ENCODE assay signal across 8 mouse cellular contexts in genomic region chr3:51225226-51225750, GRCm38 (mm10). TPM values are rescaled to one million over a fixed set of nuclear protein-coding genes. Genes with fewer than 3 reads are reported as not detected.
A peak's percentile ranks its signal among the peaks of the same experiment; 100 is the strongest.
DNase-seq lines count a peak whose midpoint lies in the region; ATAC-seq and TF ChIP-seq lines count a peak whose summit lies in the region.

No protein-coding gene starts in this region.

- no peaks in the 10 kb centered on the region for H3K9me3 ChIP-seq in erythroblast, embryonic 14.5 days (ENCODE audit: control insufficient read depth, low read length)
- no peaks in the 10 kb centered on the region for H3K9me3 ChIP-seq in forebrain, embryonic 11.5 days (ENCODE audit: control insufficient read depth, low read length)
- no peaks in the 10 kb centered on the region for H3K9me3 ChIP-seq in liver, embryonic 14.5 days (ENCODE audit: control insufficient read depth, low read length)

- no peak for TF ChIP-seq CTCF in liver, embryonic 14.5 days (IDR thresholded peaks at IDR 0.05; ENCODE audit: low read depth)

- TF ChIP-seq EP300 in liver, embryonic 14.5 days (IDR thresholded peaks at IDR 0.05; ENCODE audit: low read depth), result no peak

- H3K4me3 ChIP-seq in erythroblast, embryonic 14.5 days (replicated peaks), result peak overlapping the region; percentile 97
- peak overlapping the region; percentile 94 for H3K4me3 ChIP-seq in forebrain, embryonic 11.5 days (ENCODE audit: low read depth, low read length)
- H3K4me3 ChIP-seq in liver, embryonic 14.5 days (ENCODE audit: insufficient read depth in 1 of 2, low read depth in 2 of 2, low read length in 2 of 2), result peak overlapping the region; percentile 74 to 97

- peaks cover 63% of the 10 kb centered on the region for H3K4me1 ChIP-seq in erythroblast, embryonic 14.5 days (ENCODE audit: control insufficient read depth)
- H3K4me1 ChIP-seq in forebrain, embryonic 11.5 days (replicated peaks; ENCODE audit: control insufficient read depth, insufficient read depth, low read length), result peaks cover 4% of the 10 kb centered on the region; the same call in 1 of the 2 replicates
- peaks cover 38 to 44% of the 10 kb centered on the region in 2 experiments for H3K4me1 ChIP-seq in liver, embryonic 14.5 days (replicated peaks; ENCODE audit: control insufficient read depth in 2 of 2, insufficient read depth in 2 of 2, low read length in 1 of 2)

- peak overlapping the region; percentile 74 for H3K4me2 ChIP-seq in forebrain, embryonic 11.5 days (ENCODE audit: low read depth, low read length, severe bottlenecking)
- H3K4me2 ChIP-seq in liver, embryonic 14.5 days (ENCODE audit: low read depth), result peak overlapping the region; percentile 98

- H3K9ac ChIP-seq in forebrain, embryonic 11.5 days (ENCODE audit: low read length), result peak overlapping the region; percentile 90
- peak overlapping the region; percentile 98 for H3K9ac ChIP-seq in liver, embryonic 14.5 days (replicated peaks)

- peak overlapping the region; percentile 93 for H3K27ac ChIP-seq in forebrain, embryonic 11.5 days (ENCODE audit: low read depth, low read length)
- H3K27ac ChIP-seq in liver, embryonic 14.5 days, result peak overlapping the region; percentile 99

- under 1% methylated on average over 38 of the region's 39 CpGs for WGBS in forebrain, embryonic 11.5 days
- under 1% methylated on average over 38 of the region's 39 CpGs for WGBS in liver, embryonic 14.5 days (ENCODE audit: insufficient replicate concordance)

- peak; percentile 48 for DNase-seq in 3134 (ENCODE audit: extremely low read depth, insufficient read length, low spot score)
- no peak for DNase-seq in forebrain, embryonic 11.5 days (ENCODE audit: low spot score)
- DNase-seq in liver, embryonic 14.5 days (ENCODE audit: low read depth in 3 of 3, low spot score in 3 of 3), result no peak
- no peak for DNase-seq in right cerebral cortex, postnatal 10 days (ENCODE audit: low spot score in 2 of 2)
- DNase-seq in thymus, postnatal 36 days, result no peak
- DNase-seq in B cell, adult 2 months, result no peak

- ATAC-seq in erythroblast, adult 5-6 weeks (replicated peaks; ENCODE audit: low FRiP score, poor library complexity, severe bottlenecking), result no peak
- peak; percentile 16; the same call in 1 of the 2 replicates for ATAC-seq in forebrain, embryonic 11.5 days (replicated peaks; ENCODE audit: low FRiP score)
- ATAC-seq in liver, embryonic 14.5 days (ENCODE audit: insufficient read depth), result peak; percentile 1; the same call in 1 of the 2 replicates

- peaks cover 15% of the 10 kb centered on the region for H3K27me3 ChIP-seq in erythroblast, embryonic 14.5 days (ENCODE audit: control insufficient read depth)
- H3K27me3 ChIP-seq in forebrain, embryonic 11.5 days (ENCODE audit: control insufficient read depth, insufficient read depth, low read length), result no peaks in the 10 kb centered on the region
- no peaks in the 10 kb centered on the region; the same call in 1 of the 2 replicates for H3K27me3 ChIP-seq in liver, embryonic 14.5 days (ENCODE audit: control insufficient read depth, insufficient read depth, low read length)

- H3K36me3 ChIP-seq in erythroblast, embryonic 14.5 days (ENCODE audit: control insufficient read depth), result peaks cover 36% of the 10 kb centered on the region
- H3K36me3 ChIP-seq in forebrain, embryonic 11.5 days (ENCODE audit: control insufficient read depth, insufficient read depth, low read length), result no peaks in the 10 kb centered on the region
- peaks cover 9% of the 10 kb centered on the region for H3K36me3 ChIP-seq in liver, embryonic 14.5 days (replicated peaks; ENCODE audit: control insufficient read depth, insufficient read depth, low read depth)

RNA-seq across cellular contexts. Expression of gene Noct, which starts 1.0 kb away (rescaled TPM):
- polyA plus RNA-seq in erythroblast, embryonic 14.5 days (2012), result 4.8 and 6.1 TPM in 2 replicates
- total RNA-seq in erythroblast, adult 5-6 weeks (2015; ENCODE audit: low replicate concordance), result 39.6 and 43.5 TPM in 2 replicates
- 27.3 and 31.4 TPM in 2 replicates for total RNA-seq in erythroblast, adult 5-6 weeks (2017; ENCODE audit: low replicate concordance)
- polyA plus RNA-seq in forebrain, embryonic 11.5 days (2014; fragmentation: Nextera tagmentation; extraction: Ambion mirVana), result 14.7 and 15.2 TPM in 2 replicates
- polyA plus RNA-seq in liver, embryonic 14.5 days (2012; rRNA removed), result 24.4 and 25.5 TPM in 2 replicates
- 19.0 and 20.8 TPM in 2 replicates for polyA plus RNA-seq in liver, embryonic 14.5 days (2014; fragmentation: Nextera tagmentation; extraction: Ambion mirVana)
